Mouse (Mus musculus): Measurements from ENCODE around the gene Pde6h.

GRCm38 (mm10) chr6:136962957-136963356 lies 39.3 kb downstream of the Pde6h start:
- no peak for TF ChIP-seq ZC3H11A (IDR thresholded peaks at IDR 0.05; ENCODE audit: low read depth, low read length)
- TF ChIP-seq POLR2A (IDR thresholded peaks at IDR 0.05; ENCODE audit: control insufficient read depth in 1 of 2, insufficient read depth in 1 of 2, low read depth in 1 of 2, low read length in 2 of 2, poor library complexity in 1 of 2), result no peak
- TF ChIP-seq CTCF (IDR thresholded peaks at IDR 0.05 in 2 of 3, conservative IDR thresholded peaks at IDR 0.05 in 1 of 3; ENCODE audit: control insufficient read depth in 1 of 3, insufficient read depth in 1 of 3, low read depth in 2 of 3, low read length in 3 of 3, poor library complexity in 1 of 3, severe bottlenecking in 1 of 3), result no peak
- no peak for TF ChIP-seq HCFC1 (IDR thresholded peaks at IDR 0.05; ENCODE audit: low read depth, low read length)
- TF ChIP-seq UBTF (IDR thresholded peaks at IDR 0.05; ENCODE audit: borderline replicate concordance, insufficient read depth, low read depth, low read length), result no peak
- TF ChIP-seq TCF12 (IDR thresholded peaks at IDR 0.05; ENCODE audit: low read depth, low read length), result no peak
- TF ChIP-seq GATA1 (IDR thresholded peaks at IDR 0.05; ENCODE audit: low read depth, low read length), result no peak
- TF ChIP-seq GABPA (IDR thresholded peaks at IDR 0.05; ENCODE audit: low read depth, low read length), result no peak
- TF ChIP-seq JUND (IDR thresholded peaks at IDR 0.05; ENCODE audit: low read depth, low read length), result no peak
- TF ChIP-seq SMC3 (IDR thresholded peaks at IDR 0.05; ENCODE audit: low read depth, low read length), result no peak
- no peak for TF ChIP-seq USF2 (IDR thresholded peaks at IDR 0.05; ENCODE audit: borderline replicate concordance in 1 of 2, insufficient read depth in 1 of 2, low read depth in 1 of 2, low read length in 2 of 2)
- no peak for TF ChIP-seq USF1 (IDR thresholded peaks at IDR 0.05; ENCODE audit: low read depth, low read length)
- TF ChIP-seq NELFE (IDR thresholded peaks at IDR 0.05; ENCODE audit: low read depth, low read length), result no peak

All from MEL (cell line).